Mouse (Mus musculus): ENCODE results near the gene Zmym4.

Zmym4 gene

GRCm38 (mm10) chr4:126822891-126823882, 144.7 kb downstream of the Zmym4 start:
- no peak for DNase-seq (ENCODE audit: low read depth)

- DNase-seq (ENCODE audit: low read depth) = no peak
Observed at GRCm38 (mm10) chr4:126814854-126815253, 153.1 kb downstream of the Zmym4 start.

- DNase-seq (ENCODE audit: low read depth) = peak; percentile 62
Observed at GRCm38 (mm10) chr4:126813212-126813611, 154.7 kb downstream of the Zmym4 start.

Data from induced T-regulatory cell, adult 2 months (primary cell).